Mouse (Mus musculus): ENCODE results near the gene Adgrl3.
"Not testable (repeated sequence)": the region's sequence is repeated elsewhere in the genome, so short reads cannot be mapped to it uniquely, and the experiment has no call there.

Adgrl3 gene

DNA sequence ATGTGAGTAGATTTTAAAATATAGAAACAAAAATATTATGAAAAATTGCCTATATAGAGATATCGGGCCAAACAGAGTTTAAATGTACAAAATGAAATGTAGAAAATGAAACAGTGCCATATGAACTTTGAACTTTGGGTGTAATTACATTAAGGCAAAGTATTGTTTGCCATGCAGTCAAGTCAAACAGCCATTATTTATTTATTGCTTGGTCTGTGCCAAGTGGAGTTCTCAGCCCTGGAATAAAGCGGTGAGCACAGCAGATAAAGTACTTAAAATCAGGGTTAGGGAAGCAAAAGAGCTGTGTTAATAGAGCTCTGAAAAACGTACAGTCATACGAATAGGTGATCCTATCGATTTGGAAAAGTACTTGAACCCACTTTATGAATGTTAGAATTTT lies 407.5 kb downstream of the Adgrl3 start:
- no peak for DNase-seq

DNA sequence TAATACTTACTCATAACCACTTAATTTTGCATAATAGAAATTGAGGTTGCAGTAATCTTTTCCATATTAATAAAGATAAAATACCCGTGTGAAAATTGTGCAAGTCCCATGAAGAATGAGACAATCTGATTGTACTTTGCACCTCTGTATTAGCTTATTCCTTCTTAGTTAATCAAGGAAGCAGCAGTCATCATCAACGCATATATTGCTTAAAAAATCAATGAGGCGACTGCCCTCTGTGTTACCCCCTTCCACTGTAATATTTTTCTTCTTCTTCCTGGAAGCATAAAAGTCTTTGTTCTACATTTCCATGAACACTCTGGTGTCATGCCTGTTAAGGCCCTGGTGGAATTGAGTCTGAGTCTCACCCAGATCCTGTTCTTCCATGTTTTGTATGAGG lies 416.4 kb downstream of the Adgrl3 start:
- no peak for DNase-seq

DNA sequence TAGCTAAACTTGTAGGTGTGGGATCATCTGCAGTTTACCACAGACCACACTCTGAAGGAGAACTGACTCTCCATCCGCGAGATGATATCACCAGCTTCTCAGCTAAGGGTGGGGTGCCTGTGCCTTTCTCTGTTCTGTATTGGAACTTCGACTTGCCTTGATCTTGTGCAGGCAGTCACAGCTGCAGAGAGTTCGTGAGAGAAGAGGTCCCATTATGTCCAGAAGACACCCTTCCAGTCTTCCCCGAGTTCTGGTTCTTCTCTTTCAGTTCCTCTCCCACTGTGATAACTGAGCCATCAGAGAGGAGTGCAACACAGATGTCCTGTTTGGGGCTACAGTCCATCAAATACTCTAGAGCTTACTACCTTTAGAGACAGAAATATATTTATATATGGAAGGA lies 422.2 kb downstream of the Adgrl3 start:
- DNase-seq, result no peak

DNA sequence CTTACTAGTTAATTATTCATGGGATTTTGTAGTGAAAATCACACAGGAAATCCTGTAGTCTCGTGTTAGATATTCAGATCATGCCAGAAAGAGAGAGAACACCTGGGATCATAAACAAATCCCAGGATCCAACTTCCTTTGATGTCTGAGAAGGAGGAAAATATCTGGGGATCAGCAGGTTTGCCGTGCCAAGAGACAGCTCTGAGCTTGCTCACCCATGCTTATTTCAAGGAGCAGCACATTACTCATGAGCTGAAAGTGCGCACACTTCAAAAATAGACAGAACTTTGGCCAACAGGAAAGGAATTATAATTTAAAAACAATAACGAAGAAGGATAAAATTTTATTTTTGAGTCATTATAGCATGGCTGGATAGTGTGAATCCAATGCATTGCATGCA lies 446.0 kb downstream of the Adgrl3 start:
- no peak for DNase-seq

DNA sequence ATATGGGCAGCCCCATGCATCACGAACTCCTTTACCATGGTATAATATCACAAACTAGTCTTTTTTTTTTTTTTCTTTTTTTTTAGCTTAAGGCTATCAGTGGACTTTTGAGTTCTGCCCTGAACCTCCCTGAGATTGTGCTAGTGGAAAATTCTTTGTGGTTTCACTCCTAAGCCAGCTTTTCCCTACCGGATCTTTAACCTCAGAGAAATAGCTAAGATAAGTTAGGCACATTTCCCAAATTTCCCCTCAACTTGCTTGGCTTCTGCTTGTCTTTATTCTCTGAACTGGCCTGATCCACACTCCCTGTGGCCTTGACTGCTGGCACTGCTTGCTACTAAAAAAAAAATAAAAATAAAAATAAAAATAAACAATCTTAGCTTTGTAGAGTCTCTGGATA lies 454.7 kb downstream of the Adgrl3 start:
- no peak for DNase-seq

DNA sequence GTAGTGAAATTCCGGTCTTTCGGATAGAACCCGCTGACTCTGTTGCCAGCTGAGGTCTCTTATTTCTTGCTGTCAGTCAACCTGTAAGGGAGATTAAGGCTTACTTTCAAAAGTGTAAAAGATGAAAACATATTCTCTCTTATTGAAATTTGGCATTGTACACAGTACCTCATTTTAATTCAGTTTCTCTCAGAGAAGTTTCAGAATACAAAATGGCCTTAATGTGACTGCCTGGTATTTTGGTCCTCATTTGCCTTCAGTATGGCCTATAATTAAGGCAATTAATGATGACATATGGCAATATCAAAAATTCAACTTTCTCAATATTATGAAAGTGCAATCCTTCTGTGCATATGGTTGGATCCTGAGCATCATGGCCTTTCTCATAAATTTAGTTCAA lies 455.5 kb downstream of the Adgrl3 start:
- DNase-seq, result no peak

DNA sequence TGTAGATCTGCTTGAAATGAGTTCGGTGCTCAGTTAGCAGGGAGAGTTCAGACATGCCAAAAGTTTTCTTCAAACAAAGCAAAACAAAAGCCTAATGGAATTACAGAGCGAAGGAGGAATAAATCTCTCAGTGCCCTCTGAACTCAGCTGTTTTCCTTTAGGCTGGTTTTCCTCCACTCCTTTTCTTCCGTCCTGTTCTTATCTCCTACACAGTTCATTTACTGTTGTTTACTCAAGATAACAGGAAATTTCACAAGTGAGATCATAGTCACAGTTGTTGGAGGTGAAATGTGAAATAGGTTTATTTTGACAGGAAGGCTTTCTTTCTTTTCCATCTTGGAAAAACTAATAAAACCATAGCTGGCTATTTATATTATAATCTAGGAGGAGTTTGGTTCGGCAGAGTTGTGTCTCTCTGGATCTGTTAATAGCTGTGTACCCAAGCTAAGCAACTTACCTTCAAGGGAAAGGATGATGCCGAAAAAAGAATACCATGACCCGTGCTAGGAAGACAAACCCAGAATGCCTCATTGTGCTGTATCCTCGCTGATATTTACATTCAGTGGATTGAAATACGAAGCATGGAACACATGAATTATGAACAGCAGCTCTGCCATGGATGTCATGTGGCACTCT lies 456.2 kb downstream of the Adgrl3 start:
- no peak for DNase-seq

DNA sequence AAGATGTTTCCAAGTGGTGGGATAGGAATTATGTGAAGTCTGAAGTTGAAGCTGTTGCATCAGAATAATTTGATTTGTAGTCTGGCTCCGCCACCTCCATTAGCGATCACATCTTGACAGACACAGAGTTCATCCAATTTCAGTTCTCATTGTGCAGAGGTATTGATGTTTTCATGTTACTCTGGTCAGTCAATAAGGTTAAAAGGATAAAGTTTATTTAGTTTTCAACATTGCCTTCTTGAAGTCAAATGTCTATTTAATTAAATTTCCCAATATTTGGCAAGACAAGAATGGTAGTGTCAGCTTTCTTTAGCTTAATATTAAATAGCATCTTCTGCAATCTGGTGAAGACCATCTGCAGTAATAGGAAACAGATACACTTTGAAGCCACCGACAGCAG lies 461.0 kb downstream of the Adgrl3 start:
- DNase-seq, result no peak

DNA sequence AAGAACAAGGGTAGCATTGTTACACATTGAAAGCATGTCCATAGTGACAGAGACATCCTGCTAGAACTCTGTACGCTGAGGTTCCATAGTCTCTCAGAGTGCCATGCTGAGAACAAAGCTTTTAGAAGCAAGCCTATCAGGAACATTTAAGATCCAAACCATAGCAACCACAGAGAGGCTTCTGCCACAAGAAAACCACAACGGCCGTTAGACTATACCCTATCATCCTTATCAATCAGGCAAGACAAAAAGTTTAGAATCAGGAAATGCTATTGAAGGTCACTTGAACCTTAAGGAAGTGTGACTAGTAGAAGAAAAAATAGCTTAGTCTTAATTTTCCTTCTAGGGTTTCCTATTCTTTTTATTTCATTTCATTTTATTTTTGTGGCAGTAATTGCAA lies 464.0 kb downstream of the Adgrl3 start:
- DNase-seq, result no peak

DNA sequence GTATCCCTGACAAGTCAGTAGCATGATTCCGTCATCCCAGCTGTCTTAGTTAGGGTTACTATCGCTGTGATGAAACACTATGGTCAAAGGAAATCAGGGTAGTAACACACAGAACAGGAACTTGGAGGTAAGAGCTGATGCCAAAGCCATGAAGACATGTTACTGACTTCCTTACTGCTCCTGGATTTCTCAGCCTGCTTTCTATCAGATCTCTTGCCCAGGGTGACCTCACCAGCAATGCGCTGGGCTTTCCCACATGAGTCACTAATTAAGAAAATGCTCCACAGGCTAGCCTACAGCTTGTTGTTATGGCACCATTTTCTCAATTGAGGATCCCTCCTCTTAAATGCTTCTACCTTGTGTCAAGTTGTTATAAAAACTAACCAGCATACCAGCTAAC lies 481.1 kb downstream of the Adgrl3 start:
- DNase-seq, result no peak

DNA sequence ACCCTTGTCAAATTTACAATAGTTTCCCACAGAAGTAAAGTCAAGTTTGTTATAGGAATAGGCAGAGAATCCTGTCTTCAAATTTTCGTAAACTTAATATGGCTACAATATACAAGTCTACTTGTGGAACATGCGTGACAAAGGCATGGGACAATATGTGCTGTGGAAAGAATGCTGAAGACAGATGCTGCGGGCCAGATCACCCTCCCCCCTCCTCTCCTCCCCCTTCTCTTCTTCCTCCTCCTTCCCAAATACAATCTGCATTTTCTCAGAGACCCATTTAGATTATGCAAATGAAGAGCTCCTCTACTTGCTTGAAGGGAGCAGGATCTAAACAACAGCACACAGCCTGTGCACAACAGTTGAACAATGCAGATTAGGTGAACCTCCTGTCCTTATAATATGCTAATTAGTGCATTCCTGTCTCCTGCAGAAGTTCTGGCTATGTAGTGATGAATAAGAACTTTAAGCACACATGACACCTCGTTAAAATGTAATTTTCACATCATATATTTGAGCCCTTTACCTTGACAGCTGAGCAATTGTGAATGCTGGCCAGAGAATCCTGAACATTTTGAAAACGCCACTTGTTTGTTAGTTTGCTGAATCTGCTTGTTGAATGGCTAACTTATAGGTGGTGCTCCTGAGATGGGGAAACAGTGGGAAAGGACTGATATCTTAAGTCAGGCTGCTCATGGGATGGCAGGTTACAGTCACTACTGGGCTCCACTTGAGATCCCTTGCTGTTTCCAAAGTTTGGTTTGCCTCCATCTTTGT lies 499.0 kb downstream of the Adgrl3 start:
- DNase-seq, result no peak

DNA sequence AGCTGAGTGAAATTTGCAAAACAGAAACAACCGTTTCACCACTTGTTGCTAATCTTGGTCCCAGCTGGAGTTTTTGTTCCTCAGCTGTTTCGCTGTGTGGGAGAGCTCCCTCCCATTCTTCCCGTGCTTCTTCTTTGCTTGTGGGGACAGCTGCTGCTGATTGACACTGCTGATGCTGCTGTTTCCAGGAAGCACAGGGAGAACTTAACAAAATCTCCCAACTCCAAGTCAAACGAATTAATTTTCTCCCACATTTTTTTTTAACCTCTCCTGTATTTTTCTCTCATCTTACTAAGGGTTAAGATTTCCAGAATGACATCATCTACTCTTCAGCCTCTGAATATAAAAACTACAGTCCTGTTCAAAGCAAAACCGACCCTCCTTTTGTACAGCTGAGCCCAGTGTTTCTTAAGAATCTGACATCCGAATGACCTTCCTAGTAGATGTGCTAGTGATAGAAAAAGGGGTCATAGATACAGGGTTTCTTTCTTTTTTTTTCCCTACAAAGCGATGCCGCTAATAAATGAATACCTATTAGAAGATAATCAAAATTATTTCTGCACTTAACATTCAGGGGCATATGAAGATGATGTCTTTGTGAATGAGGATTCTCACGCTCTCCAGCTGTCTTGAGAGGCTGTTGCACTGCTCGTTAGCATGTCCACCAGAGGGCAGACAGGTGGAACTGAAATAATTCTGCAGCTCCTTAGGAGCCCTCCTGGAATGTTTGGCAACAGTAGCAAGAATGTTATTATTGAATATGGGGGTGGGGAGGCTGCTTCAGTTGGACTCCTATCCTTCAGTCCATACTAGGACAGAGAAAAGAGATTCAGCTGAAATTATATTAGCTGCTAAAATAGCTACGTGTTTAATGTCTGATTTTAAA lies 499.8 kb downstream of the Adgrl3 start:
- peak; percentile 65 for DNase-seq

DNA sequence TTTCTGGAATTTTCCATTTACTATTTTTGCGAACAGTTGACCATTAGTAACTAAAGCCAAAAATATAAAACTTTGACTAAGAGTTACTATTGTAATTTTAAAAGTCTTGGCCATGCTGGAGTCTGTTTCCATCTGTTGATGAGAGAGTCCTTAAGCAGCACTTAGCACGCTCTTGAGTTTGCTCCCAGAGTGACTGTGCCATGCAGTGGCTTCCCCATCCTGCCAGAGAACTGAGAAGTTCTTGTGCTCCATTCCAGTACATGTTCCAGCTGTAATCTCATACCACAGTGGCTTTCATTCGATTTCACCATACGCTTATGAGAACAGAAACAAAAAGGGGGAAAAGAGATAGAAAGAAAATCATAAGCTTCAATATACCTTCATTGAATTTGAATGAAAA lies 502.8 kb downstream of the Adgrl3 start:
- no peak for DNase-seq

DNA sequence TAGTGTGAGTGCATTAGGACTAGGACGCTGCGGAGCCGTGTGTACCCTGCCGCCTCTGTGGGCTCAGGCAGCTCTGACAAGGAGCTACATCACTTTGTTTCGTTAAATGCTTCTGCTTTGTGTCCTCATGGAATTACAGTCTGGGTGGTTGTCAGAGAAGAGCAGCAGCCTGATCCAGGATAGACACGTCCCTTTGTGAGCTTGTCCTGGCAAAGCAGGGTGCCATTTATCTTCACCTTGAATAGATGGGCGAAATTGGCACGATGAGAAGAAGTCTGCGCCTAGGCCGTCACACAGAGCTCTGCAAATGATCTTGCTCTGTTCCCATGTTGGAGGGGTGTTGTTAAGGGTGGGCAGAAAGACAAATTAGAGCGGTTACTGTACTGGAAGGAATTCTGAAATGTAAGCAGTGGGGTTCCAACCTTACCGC lies 504.6 kb downstream of the Adgrl3 start:
- DNase-seq, result no peak

DNA sequence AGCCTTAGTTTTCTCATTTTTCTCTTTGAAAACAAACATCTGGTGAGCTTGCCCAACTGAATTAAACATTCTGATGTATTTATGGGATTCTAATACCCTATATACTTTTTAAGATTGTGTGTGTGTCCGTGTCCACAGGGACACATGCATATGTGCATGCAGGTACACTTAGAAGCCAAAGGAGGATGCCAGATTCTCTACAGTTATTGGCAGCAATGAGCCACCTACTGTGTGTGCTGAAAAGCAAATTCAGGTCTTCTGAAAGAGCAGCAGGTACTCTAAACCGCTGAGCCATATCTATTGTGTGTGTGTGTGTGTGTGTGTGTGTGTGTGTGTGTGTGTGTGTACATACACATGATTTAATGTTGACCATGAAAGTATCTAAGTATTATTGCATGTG lies 505.4 kb downstream of the Adgrl3 start:
- DNase-seq, result no peak

DNA sequence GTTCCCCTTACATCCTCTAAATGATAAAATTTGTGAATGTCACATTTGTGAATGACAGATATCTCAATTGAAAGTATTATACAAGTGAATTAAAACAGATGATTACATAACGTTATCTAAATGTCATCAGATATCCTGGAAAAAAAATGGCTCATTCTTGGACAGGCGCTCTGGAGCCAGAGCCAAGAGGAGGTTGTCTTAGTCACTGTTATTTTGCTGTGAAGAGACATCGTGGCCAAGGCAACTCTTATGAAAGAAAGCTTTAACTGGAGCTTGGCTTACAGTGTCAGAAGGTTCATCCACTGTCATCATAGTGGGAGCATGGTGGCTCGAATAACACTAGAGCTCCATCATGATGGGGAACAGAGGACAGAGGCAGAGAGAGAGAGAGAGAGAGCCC lies 511.7 kb downstream of the Adgrl3 start:
- no peak for DNase-seq

DNA sequence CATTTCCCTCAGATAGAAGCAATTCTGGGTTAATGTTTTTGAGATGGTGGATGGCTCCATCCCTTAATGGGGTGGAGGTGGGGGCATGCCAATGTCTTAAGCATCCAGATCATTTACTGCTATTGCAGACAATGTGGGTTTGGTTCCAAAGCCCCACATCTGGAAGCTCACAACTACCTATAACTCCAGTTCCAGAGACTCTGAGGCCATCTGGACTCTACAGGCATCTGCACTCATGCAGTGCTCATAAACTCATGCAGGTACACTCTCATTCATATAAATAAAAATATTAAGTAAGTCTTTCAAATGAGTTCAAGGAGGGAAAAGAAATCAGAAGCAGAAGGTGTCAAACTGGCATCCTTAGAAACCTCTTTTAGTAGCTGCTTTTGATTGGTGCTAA lies 530.3 kb downstream of the Adgrl3 start:
- no peak for DNase-seq

DNA sequence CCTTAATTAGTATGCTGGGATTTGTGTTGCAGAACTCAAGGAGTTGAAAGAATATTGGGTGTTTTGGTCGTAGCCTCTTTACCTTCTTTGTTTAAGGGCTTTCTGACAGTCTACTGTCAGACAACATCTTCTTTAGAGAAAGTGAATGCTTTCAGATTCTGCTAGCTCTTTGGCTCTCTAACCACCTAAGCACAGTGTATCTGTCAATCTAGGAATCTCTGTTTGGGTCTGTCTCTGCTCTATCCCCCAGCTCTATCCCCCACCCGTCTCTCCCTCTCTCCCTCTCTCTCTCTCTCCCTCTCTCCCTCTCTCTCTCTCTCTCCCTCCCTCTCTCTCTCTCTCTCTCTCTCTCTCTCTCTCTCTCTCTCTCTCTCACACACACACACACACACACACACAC lies 535.2 kb downstream of the Adgrl3 start:
- not testable (repeated sequence) for DNase-seq

DNA sequence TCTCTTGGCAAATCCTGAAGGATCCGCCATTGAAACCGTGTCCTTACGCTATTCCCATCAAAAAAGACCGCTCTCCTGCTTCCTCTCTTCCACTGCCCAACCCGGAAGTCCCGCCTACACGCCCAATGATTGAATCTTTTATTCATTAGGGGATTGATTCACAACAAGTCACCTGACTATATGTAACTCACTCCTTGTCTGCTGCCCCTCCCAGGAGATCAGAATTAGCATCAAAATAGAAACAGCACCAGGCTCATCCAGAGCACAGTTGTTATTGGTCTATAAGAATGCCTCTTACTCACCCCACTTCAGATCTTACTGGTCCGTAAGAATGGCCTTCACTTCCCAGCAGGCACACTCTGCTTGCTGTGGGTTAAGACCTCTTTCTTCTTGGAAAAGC lies 536.1 kb downstream of the Adgrl3 start:
- no peak for DNase-seq

DNA sequence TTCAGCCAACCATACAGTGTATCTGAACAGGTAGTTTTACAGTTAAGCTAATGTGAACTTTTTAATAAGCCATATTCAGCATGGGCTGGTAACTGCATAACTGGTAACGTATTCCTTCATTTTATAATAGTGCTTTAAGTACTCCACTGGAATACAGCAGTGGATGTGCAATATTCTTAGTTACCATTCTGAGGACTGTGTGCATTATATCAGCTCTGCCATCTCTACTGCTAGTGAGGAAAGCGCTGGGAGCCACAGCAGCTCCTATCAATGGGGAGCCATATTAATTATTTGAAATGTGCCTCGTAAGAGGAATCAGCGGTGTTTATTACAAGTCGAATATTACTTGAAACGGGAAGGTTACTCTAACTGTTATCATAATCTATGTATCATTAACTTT lies 539.0 kb downstream of the Adgrl3 start:
- DNase-seq, result no peak

DNA sequence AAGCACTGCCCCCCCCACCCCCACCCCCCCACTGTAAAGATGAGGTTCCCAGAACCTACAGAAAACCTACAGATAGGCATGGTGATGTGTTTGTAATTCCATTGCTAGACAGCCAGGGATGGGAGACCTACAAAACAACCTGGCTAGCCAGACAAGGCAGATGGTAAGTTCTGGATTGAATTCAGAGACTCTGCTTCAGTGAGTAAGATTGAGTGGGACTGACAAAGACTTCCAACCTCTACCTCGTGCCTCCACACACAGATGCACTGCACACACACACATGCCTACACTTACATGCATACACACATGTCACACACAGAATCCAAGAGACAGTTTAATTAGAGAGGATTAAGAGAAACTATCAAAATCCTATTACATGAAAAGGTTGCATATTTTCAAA lies 544.4 kb downstream of the Adgrl3 start:
- DNase-seq, result no peak

DNA sequence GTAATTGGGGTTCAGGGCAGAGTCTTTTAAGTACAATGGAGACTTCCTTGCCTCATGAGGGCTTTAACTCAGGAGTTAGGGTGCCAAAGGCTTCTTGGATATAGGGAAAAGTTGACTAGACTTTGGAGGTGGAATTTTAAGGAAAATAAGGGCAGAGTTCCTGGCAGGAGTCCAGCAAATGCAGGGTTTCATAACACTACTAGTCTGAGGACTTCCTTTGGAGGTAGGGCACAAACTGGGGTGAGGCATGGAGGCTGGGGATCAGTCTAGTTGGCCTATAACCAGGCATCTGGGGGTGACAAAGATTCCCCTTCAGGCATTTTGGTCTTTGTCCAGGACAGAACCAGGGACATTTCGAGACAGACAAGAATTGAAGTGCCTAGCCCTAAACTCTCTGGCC lies 546.6 kb downstream of the Adgrl3 start:
- DNase-seq, result no peak

DNA sequence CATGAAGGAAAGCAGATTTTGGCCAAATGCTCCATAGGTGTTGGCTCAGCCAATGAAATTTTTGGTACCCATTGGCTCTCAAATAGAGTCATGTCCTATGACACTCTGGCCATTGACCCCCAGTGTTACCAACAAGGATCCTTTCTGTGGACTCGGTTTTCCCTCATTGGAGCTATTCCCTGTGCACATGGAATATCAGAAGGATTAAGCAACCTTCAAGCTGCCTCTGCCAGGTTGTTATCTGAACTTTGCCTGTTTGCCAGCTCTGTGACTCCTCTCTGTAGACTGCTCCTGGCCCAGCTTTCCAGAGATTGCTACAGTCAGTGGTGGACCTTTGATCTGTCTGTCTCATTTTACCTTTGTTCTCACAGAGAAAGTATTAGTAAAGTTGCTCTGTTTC lies 548.8 kb downstream of the Adgrl3 start:
- DNase-seq, result no peak

DNA sequence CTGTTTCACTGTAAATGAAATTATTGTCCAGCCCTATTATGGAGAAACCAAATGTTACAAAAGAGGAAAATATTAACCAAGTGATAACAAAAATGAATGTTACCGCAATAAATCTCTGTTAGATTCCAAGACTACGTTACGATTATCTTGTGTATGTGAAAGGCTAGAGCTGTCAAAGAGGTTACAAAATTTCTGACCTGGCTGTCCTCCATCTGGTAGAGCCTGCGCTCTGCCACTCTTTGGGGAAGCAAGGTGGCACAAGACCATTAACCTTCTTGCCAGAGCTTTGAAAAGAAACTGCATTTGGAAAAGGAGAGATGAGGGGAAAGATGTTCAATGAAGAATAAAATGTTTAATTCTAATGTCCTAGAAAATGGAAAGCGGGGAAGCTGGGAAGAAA lies 562.9 kb downstream of the Adgrl3 start:
- no peak for DNase-seq

Measured in lung, postnatal 14 days (tissue).